Mouse (Mus musculus) left cerebral cortex, postnatal 14 days (tissue): ENCODE data around the gene Rfx7. TPM values are rescaled to one million over a fixed set of nuclear protein-coding genes. Genes with fewer than 3 reads are reported as not detected.
"Not testable (repeated sequence)": the region's sequence is repeated elsewhere in the genome, so short reads cannot be mapped to it uniquely, and the experiment has no call there.

Source experiments
- DNase-seq, 2 experiments: peaks; one replicate each; pipeline ENCODE4 v3.0.0; 2021 to 2022; ENCODE audit warnings: low spot score in 2 of 2, mixed read lengths in 1 of 2
- intact Hi-C: fragments of 180-260 bp; cut with DNase I; formaldehyde crosslinking; loops from one replicate; pipeline ENCODE4 v1.15.1; 2025
- microRNA-seq, 2 experiments: library from miRNA; unstranded; fragments of <30 nt; microRNA quantifications; one replicate each; pipeline ENCODE4 v1.2.0; 2022
- total RNA-seq, 2 experiments: library from RNA; stranded (reverse); gene quantifications; 2 replicates each; pipeline ENCODE4 v1.2.3; 2021

The Rfx7 gene
- total RNA-seq, 2 experiments from 2014 or later = 28.6 to 29.5 TPM

- no peak for DNase-seq
- intact Hi-C loops = no loop called here
These were observed 124.9 kb downstream of the Rfx7 start for GRCm38 (mm10) chr9:72656940-72657339.

GRCm38 (mm10) chr9:72657694-72658093 lies 125.7 kb downstream of the Rfx7 start:
- no peak for DNase-seq
- intact Hi-C loops = no loop called here

GRCm38 (mm10) chr9:72660139-72660538 lies 128.1 kb downstream of the Rfx7 start:
- intact Hi-C loops = loop anchor here (5.0 kb wide), 1 partner anchor 128 kb away; the partner anchor contains the start of gene Rfx7
- DNase-seq = no peak

DNA sequence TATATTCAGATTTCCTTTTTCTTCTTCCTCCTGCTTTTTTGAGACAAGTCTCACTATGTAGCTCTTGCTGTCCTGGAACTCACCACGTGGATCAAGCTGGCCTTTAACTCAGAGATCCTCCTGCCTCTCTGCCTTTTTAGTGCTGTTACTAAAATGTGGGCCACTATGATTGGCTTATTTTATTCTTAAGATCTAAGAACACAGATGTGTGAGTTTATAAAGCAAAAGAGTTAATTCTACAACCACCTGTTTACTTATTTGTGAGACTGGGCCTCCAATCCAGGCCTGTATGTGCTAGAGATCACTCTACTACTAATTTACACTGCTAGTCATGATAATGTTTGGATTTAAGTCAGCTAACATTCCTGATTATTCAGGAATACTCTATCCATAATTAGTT lies 128.9 kb downstream of the Rfx7 start:
- intact Hi-C loops = loop anchor here (5.0 kb wide), 1 partner anchor 129 kb away; the partner anchor contains the start of gene Rfx7
- DNase-seq = no peak

- no peak for DNase-seq
- intact Hi-C loops = loop anchor here (5.0 kb wide), 1 partner anchor 129 kb away; the partner anchor contains the start of gene Rfx7
These were observed 129.5 kb downstream of the Rfx7 start for GRCm38 (mm10) chr9:72661561-72661894.

- intact Hi-C loops = loop anchor here (5.0 kb wide), 1 partner anchor 130 kb away; the partner anchor contains the start of gene Rfx7
- peak; percentile 94 for DNase-seq
These were observed 130.0 kb downstream of the Rfx7 start, which contains the start of gene Nedd4 for GRCm38 (mm10) chr9:72661895-72662661. TSS of gene Nedd4 (plus strand) at chr9:72662346.

DNA sequence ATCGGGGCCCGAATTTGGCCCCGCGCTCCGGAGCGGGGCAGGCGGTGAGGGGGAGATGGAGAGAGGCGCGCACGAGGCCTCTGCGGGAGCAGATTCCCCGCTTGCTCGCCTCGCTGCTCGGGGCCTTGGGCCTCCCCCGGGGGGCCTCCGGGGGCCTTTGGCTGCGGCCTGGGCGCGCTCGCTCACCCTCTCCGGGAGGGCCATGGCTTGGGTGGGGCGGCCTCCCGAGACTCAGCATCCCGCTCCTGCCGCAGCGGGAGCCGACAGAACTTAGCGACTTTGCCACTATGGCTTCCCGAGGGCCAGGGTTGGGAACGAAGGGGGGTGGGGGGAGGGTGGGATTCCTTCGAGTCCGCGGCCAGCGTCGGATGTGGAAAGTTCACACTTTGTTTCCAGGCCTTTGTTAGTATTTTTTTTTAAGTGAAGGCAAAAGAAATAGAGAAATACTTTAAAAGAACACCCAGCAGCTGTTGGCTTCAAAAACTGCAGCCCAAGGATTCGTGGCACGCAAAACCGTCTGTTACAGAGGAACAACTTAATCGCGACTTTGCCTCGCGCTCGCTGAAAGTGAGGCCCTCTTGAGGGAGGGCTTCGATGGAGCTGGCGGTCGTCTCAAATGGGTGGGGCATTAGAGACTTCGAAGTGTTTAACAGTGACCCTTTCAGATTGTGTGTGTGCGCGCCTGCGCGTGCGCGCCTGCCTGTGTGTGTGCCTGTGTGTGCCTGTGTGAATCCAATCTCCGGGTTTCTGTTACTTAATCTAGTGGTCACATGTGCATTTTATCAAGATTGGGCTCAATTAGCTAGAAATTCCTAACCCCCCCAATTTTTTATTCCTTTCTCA lies 130.9 kb downstream of the Rfx7 start:
- peak; percentile 71 to 89 for DNase-seq
- intact Hi-C loops = loop anchor here (5.0 kb wide), 1 partner anchor 131 kb away; the partner anchor contains the start of gene Rfx7

- intact Hi-C loops = loop anchor here (5.0 kb wide), 1 partner anchor 131 kb away; the partner anchor contains the start of gene Rfx7
- DNase-seq = no peak
These were observed 131.5 kb downstream of the Rfx7 start for GRCm38 (mm10) chr9:72663534-72663918.

DNA sequence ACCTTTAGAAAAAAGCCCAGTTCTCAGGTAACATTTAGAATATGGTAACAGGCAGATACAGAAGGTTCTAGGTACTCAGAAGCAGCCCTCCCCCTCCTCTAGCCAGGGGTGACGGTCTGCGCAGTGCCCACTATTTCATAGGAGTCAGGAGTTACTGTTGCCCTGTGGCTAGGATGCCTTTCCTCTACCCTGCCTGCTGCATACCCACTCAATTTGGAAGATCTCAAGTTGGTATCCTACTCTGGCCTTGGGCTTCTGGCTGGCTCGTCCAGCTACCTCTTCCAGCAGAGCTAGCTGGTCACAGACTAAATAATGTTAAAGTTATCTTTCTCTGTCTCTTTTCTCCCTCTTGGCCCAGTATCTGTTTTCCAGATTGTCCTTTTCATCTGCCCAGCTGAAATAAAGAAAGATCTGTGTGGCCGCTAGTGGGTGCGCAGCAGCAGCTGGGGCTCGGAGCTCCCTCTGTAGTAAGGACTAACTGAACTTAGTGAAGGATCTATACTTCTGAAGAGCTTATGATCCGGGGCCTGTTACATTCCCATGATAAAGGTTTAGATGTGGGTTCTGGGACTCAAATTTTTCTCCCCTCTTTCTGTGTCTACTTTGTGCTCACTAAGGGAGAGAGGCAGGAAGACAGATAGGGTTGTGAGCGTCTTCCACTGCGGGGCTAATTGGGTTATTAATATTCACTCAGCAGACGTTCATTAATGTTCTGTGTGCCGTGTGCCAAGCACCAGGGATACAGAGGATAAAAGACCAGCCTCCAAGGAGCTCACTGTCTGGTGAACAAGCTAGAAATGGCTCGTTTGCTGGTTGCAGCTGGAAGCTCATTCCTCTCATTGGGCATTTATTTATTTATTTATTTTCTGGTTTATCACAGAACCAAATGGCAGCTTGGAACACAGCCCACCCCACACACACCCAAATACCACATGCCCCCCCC lies 132.6 kb downstream of the Rfx7 start:
- intact Hi-C loops = loop anchor here (5.0 kb wide), 1 partner anchor 132 kb away; the partner anchor contains the start of gene Rfx7
- peak in 1 of 2 experiments; percentile 51 for DNase-seq

- no peak for DNase-seq
- intact Hi-C loops = no loop called here
These were observed 133.5 kb downstream of the Rfx7 start for GRCm38 (mm10) chr9:72665517-72665916.

GRCm38 (mm10) chr9:72666352-72667021 lies 134.4 kb downstream of the Rfx7 start:
- DNase-seq, intact Hi-C loops: not testable (repeated sequence)

GRCm38 (mm10) chr9:72667126-72667525 lies 135.1 kb downstream of the Rfx7 start:
- DNase-seq = no peak
- intact Hi-C loops = no loop called here

GRCm38 (mm10) chr9:72669383-72669782 lies 137.3 kb downstream of the Rfx7 start:
- intact Hi-C loops = no loop called here
- DNase-seq = no peak

- intact Hi-C loops = loop anchor here (2.0 kb wide), 1 partner anchor 38 kb away; no protein-coding TSS in a partner anchor
- peak; percentile 86 to 88 for DNase-seq
These were observed 140.3 kb downstream of the Rfx7 start for GRCm38 (mm10) chr9:72672361-72672760.

Small RNAs within 50 kb of the gene (microRNA-seq; reads per million reads assigned to microRNA genes)
- 0 reads per million in 2 experiments for gene Gm28010

Other genes starting within 250 kb of the Rfx7 start
- 1 to 10 TPM; 1.1 TPM for gene Mns1, start 94.2 kb upstream of the Rfx7 start, total RNA-seq
- gene Tex9, start 40.0 kb upstream of the Rfx7 start, total RNA-seq = 10 to 100 TPM in 1 of 2 experiments, 1 to 10 TPM in 1; 9.8 to 10.5 TPM
- gene Nedd4, start 130.1 kb downstream of the Rfx7 start, total RNA-seq = 100 to 1,000 TPM; 298 to 311 TPM